ENCODE assay signal across 20 mouse cellular contexts in the genomic region with DNA sequence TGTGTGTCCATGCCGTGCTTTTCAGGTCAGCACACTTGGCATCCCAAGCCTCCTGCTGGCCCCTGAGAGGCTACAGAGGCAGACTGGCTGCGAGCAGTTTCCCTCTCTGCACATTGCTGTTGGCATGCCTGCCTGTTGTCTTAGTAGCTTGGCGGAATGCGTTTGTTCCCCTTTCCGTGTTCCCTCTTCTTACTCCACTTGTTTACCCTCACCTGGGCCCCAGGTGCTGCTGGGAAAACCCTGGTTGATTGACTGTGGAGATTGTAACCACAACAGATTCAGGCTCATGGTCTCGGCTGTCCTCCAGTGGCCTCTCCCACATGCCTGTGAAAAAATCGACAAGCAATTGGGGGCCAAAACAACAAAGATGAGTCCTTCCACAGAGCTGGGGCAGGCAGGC. TPM values are rescaled to one million over a fixed set of nuclear protein-coding genes. Genes with fewer than 3 reads are reported as not detected.
DNase-seq lines count a peak whose midpoint lies in the region; ATAC-seq lines count a peak whose summit lies in the region.
"Had no signal": no experiment of that assay in that cellular context is flagged by ENCODE, and none has a peak within 500 bp of the region (broad histone marks: within the 10 kb centered on the region; RNA-seq: fewer than 3 reads in every experiment).

No protein-coding gene starts in this region.

- H3K9me3 ChIP-seq in kidney, embryonic 16.5 days (ENCODE audit: low read length): no peaks in the 10 kb centered on the region
- no peaks in the 10 kb centered on the region for H3K9me3 ChIP-seq in limb, embryonic 10.5 days (replicated peaks)
- H3K9me3 ChIP-seq: G1E; limb, embryonic 12.5 days; neural tube, embryonic 13.5 days had no signal

- H3K27me3 ChIP-seq in kidney, embryonic 16.5 days (ENCODE audit: insufficient read depth, low read length): no peaks in the 10 kb centered on the region
- no peaks in the 10 kb centered on the region for H3K27me3 ChIP-seq in limb, embryonic 10.5 days (ENCODE audit: low read depth, poor library complexity, severe bottlenecking)
- H3K27me3 ChIP-seq: limb, embryonic 12.5 days; neural tube, embryonic 13.5 days had no signal

- whole genome bisulfite sequencing in kidney, embryonic 16.5 days: 66% methylated on average over 7 of the region's 7 CpGs
- 87% methylated on average over 7 of the region's 7 CpGs for whole genome bisulfite sequencing in limb, embryonic 10.5 days

- no peak for DNase-seq in kidney, postnatal 36 days
- DNase-seq in ZHBTc4 (ENCODE audit: low read depth, low spot score) (peak; percentile 32), MN1 (ENCODE audit: low spot score) (no peak)
- DNase-seq in limb, embryonic 10.5 days (ENCODE audit: low spot score): no peak
- DNase-seq in lung, postnatal 36 days: peak; percentile 79
- DNase-seq in frontal cortex, postnatal 25 days (ENCODE audit: low spot score in 2 of 2): no peak
- DNase-seq: adrenal gland, adult 8-10 months; cerebellum, postnatal 36 days; heart, adult 18-20 months; right cerebral cortex, postnatal 25 days; thymus, postnatal 25 days had no signal

- H3K4me2 ChIP-seq in kidney, embryonic 16.5 days (replicated peaks; ENCODE audit: low read depth, low read length): no peak overlapping the region
- H3K4me2 ChIP-seq: hindbrain, embryonic 14.5 days; limb, embryonic 12.5 days; neural tube, embryonic 13.5 days had no signal

- no peak overlapping the region for H3K4me3 ChIP-seq in kidney, embryonic 16.5 days (ENCODE audit: low read length)
- H3K4me3 ChIP-seq in limb, embryonic 10.5 days: no peak overlapping the region
- H3K4me3 ChIP-seq: left cerebral cortex, adult 2 months; limb, embryonic 12.5 days; neural tube, embryonic 13.5 days had no signal

- H3K36me3 ChIP-seq in kidney, embryonic 16.5 days (ENCODE audit: insufficient read depth, low read length): no peaks in the 10 kb centered on the region
- H3K36me3 ChIP-seq in limb, embryonic 10.5 days: no peaks in the 10 kb centered on the region
- H3K36me3 ChIP-seq: G1E; limb, embryonic 12.5 days; neural tube, embryonic 13.5 days had no signal

- H3K9ac ChIP-seq in kidney, embryonic 16.5 days (replicated peaks; ENCODE audit: low read length): no peak overlapping the region
- H3K9ac ChIP-seq: hindbrain, embryonic 14.5 days; limb, embryonic 12.5 days; liver, embryonic 14.5 days; neural tube, embryonic 13.5 days had no signal

- ATAC-seq in kidney, embryonic 16.5 days (ENCODE audit: low FRiP score, low TSS enrichment): peak; percentile 13
- ATAC-seq: CD4-positive, CD25-positive, alpha-beta regulatory T cell, adult 4 months; intestine, embryonic 16.5 days had no signal

- peaks cover 8% of the 10 kb centered on the region for H3K4me1 ChIP-seq in kidney, embryonic 16.5 days (ENCODE audit: insufficient read depth, low read length)
- H3K4me1 ChIP-seq in limb, embryonic 10.5 days: peaks cover 46% of the 10 kb centered on the region

- H3K27ac ChIP-seq in kidney, embryonic 16.5 days (ENCODE audit: low read length): no peak overlapping the region
- peak overlapping the region; percentile 71 for H3K27ac ChIP-seq in limb, embryonic 10.5 days
- H3K27ac ChIP-seq: hindbrain, embryonic 14.5 days; left cerebral cortex, adult 2 months; limb, embryonic 12.5 days; liver, embryonic 14.5 days; neural tube, embryonic 13.5 days had no signal

RNA-seq across cellular contexts. Expression of a gene that starts 22.2 kb away (rescaled TPM):
- 0.64 and 0.82 TPM in 2 replicates for polyA plus RNA-seq in kidney, embryonic 16.5 days (2015; fragmentation: Nextera tagmentation; extraction: Ambion mirVana)
- polyA plus RNA-seq in limb, embryonic 10.5 days (2016; fragmentation: Nextera tagmentation; extraction: Ambion mirVana): 0.16 and 0.43 TPM in 2 replicates
- polyA plus RNA-seq: CD4-positive, CD25-positive, alpha-beta regulatory T cell, adult 4 months; G1E had no signal

RNA-seq across cellular contexts. Expression of a gene that starts 38.5 kb away (rescaled TPM):
- polyA plus RNA-seq in kidney, embryonic 16.5 days (2015; fragmentation: Nextera tagmentation; extraction: Ambion mirVana): 8.5 and 9.6 TPM in 2 replicates
- 14.1 and 14.2 TPM in 2 replicates for polyA plus RNA-seq in limb, embryonic 10.5 days (2016; fragmentation: Nextera tagmentation; extraction: Ambion mirVana)

Comparison
In these comparisons a context has a peak if more than half of its experiments do, and no peak if none do; other contexts are left out.
1. DNase-seq: peak in ZHBTc4 (single experiment) and lung, postnatal 36 days (single experiment); none in kidney, postnatal 36 days (0 of 2), limb, embryonic 10.5 days (single experiment), frontal cortex, postnatal 25 days (0 of 2) and MN1 (single experiment).